ENCODE assay signal across 27 mouse cellular contexts in the genomic region with DNA sequence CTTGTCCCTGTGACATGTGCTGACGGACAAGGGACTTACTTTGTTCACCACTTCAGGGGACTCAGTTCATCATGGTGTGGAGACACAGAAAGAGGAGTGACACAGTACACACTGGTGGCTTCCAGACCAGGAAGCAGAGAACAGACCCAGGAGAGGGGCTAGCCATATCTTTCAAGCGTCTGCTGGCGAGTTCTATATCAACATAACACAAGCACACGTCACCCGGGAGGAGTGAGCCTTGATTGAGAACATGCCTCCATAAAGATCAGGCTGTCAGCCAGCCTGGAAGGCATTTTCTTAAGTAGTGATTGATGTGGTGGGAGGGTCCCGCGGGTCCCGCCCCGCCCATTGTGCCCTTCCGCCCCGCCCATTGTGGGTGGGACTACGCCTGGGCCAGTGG. TPM values are rescaled to one million over a fixed set of nuclear protein-coding genes. Genes with fewer than 3 reads are reported as not detected.
A peak's percentile ranks its signal among the peaks of the same experiment; 100 is the strongest.
DNase-seq lines count a peak whose midpoint lies in the region; ATAC-seq lines count a peak whose summit lies in the region.
"Had no signal": no experiment of that assay in that cellular context is flagged by ENCODE, and none has a peak within 500 bp of the region (broad histone marks: within the 10 kb centered on the region; RNA-seq: fewer than 3 reads in every experiment).

No protein-coding gene starts in this region.

- no peaks in the 10 kb centered on the region for H3K9me3 ChIP-seq in forebrain, embryonic 13.5 days (replicated peaks)
- no peaks in the 10 kb centered on the region for H3K9me3 ChIP-seq in forebrain, embryonic 12.5 days
- no peaks in the 10 kb centered on the region for H3K9me3 ChIP-seq in hindbrain, embryonic 10.5 days
- no peaks in the 10 kb centered on the region for H3K9me3 ChIP-seq in hindbrain, embryonic 16.5 days (ENCODE audit: control insufficient read depth, low read length)
- no peaks in the 10 kb centered on the region for H3K9me3 ChIP-seq in neural tube, embryonic 15.5 days (replicated peaks)
- no peaks in the 10 kb centered on the region for H3K9me3 ChIP-seq in neural tube, embryonic 11.5 days (ENCODE audit: control insufficient read depth, low read length)
- H3K9me3 ChIP-seq: hindbrain, embryonic 12.5 days; kidney, embryonic 15.5 days; midbrain, embryonic 12.5 days; neural tube, embryonic 13.5 days had no signal

- H3K4me3 ChIP-seq in forebrain, embryonic 13.5 days: no peak overlapping the region
- H3K4me3 ChIP-seq in forebrain, embryonic 12.5 days (replicated peaks): no peak overlapping the region
- no peak overlapping the region for H3K4me3 ChIP-seq in hindbrain, embryonic 10.5 days
- H3K4me3 ChIP-seq in hindbrain, embryonic 16.5 days (ENCODE audit: low read length): no peak overlapping the region
- H3K4me3 ChIP-seq in neural tube, embryonic 15.5 days (replicated peaks): no peak overlapping the region
- H3K4me3 ChIP-seq in neural tube, embryonic 11.5 days (ENCODE audit: low read depth, low read length): no peak overlapping the region
- H3K4me3 ChIP-seq: hindbrain, embryonic 12.5 days; kidney, embryonic 15.5 days; left cerebral cortex, adult 2 months; midbrain, embryonic 12.5 days; neural tube, embryonic 13.5 days had no signal

- 78% methylated on average over 12 of the region's 12 CpGs for WGBS in forebrain, embryonic 13.5 days
- WGBS in forebrain, embryonic 12.5 days: 77% methylated on average over 12 of the region's 12 CpGs
- WGBS in hindbrain, embryonic 10.5 days: 67% methylated on average over 12 of the region's 12 CpGs
- WGBS in hindbrain, embryonic 16.5 days: 61% methylated on average over 12 of the region's 12 CpGs
- 69% methylated on average over 12 of the region's 12 CpGs for WGBS in neural tube, embryonic 15.5 days
- 74% methylated on average over 12 of the region's 12 CpGs for WGBS in neural tube, embryonic 11.5 days

- 0 out of 2 replicates have a peak overlapping the region, but pooled peaks have one; percentile 8 for H3K27ac ChIP-seq in forebrain, embryonic 13.5 days
- H3K27ac ChIP-seq in forebrain, embryonic 12.5 days: no peak overlapping the region
- H3K27ac ChIP-seq in hindbrain, embryonic 10.5 days: no peak overlapping the region
- H3K27ac ChIP-seq in hindbrain, embryonic 16.5 days (ENCODE audit: low read depth, low read length): no peak overlapping the region
- no peak overlapping the region for H3K27ac ChIP-seq in neural tube, embryonic 15.5 days (replicated peaks)
- H3K27ac ChIP-seq in neural tube, embryonic 11.5 days (ENCODE audit: low read depth, low read length): no peak overlapping the region
- H3K27ac ChIP-seq: hindbrain, embryonic 12.5 days; kidney, embryonic 15.5 days; left cerebral cortex, adult 2 months; midbrain, embryonic 12.5 days; neural tube, embryonic 13.5 days had no signal

- H3K4me2 ChIP-seq in forebrain, embryonic 13.5 days: no peak overlapping the region
- H3K4me2 ChIP-seq in forebrain, embryonic 12.5 days: no peak overlapping the region
- H3K4me2 ChIP-seq in hindbrain, embryonic 16.5 days (ENCODE audit: low read length): no peak overlapping the region
- H3K4me2 ChIP-seq in neural tube, embryonic 15.5 days: no peak overlapping the region
- no peak overlapping the region for H3K4me2 ChIP-seq in neural tube, embryonic 11.5 days (ENCODE audit: low read depth)
- H3K4me2 ChIP-seq: hindbrain, embryonic 12.5 days; kidney, embryonic 15.5 days; liver, embryonic 11.5 days; midbrain, embryonic 12.5 days; neural tube, embryonic 13.5 days had no signal

- no peaks in the 10 kb centered on the region for H3K4me1 ChIP-seq in forebrain, embryonic 13.5 days
- no peaks in the 10 kb centered on the region for H3K4me1 ChIP-seq in forebrain, embryonic 12.5 days
- 0 out of 2 replicates have a peak, but pooled peaks cover 3% of the 10 kb centered on the region for H3K4me1 ChIP-seq in hindbrain, embryonic 10.5 days (replicated peaks)
- H3K4me1 ChIP-seq in hindbrain, embryonic 16.5 days (ENCODE audit: control insufficient read depth, insufficient read depth, low read depth, low read length): no peaks in the 10 kb centered on the region
- no peaks in the 10 kb centered on the region for H3K4me1 ChIP-seq in neural tube, embryonic 15.5 days
- H3K4me1 ChIP-seq in neural tube, embryonic 11.5 days (ENCODE audit: control insufficient read depth, insufficient read depth, low read length): no peaks in the 10 kb centered on the region
- H3K4me1 ChIP-seq: hindbrain, embryonic 12.5 days; kidney, embryonic 15.5 days; midbrain, embryonic 12.5 days; neural tube, embryonic 13.5 days had no signal

- H3K36me3 ChIP-seq in forebrain, embryonic 13.5 days (ENCODE audit: poor library complexity, severe bottlenecking): no peaks in the 10 kb centered on the region
- H3K36me3 ChIP-seq in forebrain, embryonic 12.5 days (replicated peaks): no peaks in the 10 kb centered on the region
- no peaks in the 10 kb centered on the region for H3K36me3 ChIP-seq in hindbrain, embryonic 10.5 days
- no peaks in the 10 kb centered on the region for H3K36me3 ChIP-seq in hindbrain, embryonic 16.5 days (ENCODE audit: control insufficient read depth, insufficient read depth, low read length)
- H3K36me3 ChIP-seq in neural tube, embryonic 15.5 days: no peaks in the 10 kb centered on the region
- no peaks in the 10 kb centered on the region for H3K36me3 ChIP-seq in neural tube, embryonic 11.5 days (ENCODE audit: control insufficient read depth, insufficient read depth, low read length)
- H3K36me3 ChIP-seq: hindbrain, embryonic 12.5 days; kidney, embryonic 15.5 days; midbrain, embryonic 12.5 days; neural tube, embryonic 13.5 days had no signal

- H3K9ac ChIP-seq in forebrain, embryonic 13.5 days: no peak overlapping the region
- no peak overlapping the region for H3K9ac ChIP-seq in forebrain, embryonic 12.5 days
- H3K9ac ChIP-seq in hindbrain, embryonic 16.5 days (ENCODE audit: low read depth, low read length): no peak overlapping the region
- no peak overlapping the region for H3K9ac ChIP-seq in neural tube, embryonic 15.5 days (replicated peaks)
- no peak overlapping the region for H3K9ac ChIP-seq in neural tube, embryonic 11.5 days (ENCODE audit: low read length)
- H3K9ac ChIP-seq: hindbrain, embryonic 12.5 days; kidney, embryonic 15.5 days; midbrain, embryonic 12.5 days; neural tube, embryonic 13.5 days had no signal

- DNase-seq in hindbrain, embryonic 10.5 days (ENCODE audit: low spot score): peak; percentile 27
- peak; percentile 19 for DNase-seq in neural tube, embryonic 10.5 days (ENCODE audit: extremely low spot score, low spot score)
- DNase-seq in neural tube, embryonic 11.5 days (ENCODE audit: low spot score): peak; percentile 19
- DNase-seq in Muller cell, postnatal 12 days (ENCODE audit: inconsistent ontology term): no peak
- DNase-seq: adrenal gland, adult 8-10 months; cerebellum, adult 9-11 months; gastrocnemius, postnatal 10 days; heart, adult 18-20 months; kidney, postnatal 4 days; layer of hippocampus, adult 9-11 months; left cerebral cortex, postnatal 4 days; lung, adult 18-20 months had no signal

- no peak for ATAC-seq in forebrain, embryonic 13.5 days
- ATAC-seq in forebrain, embryonic 12.5 days (ENCODE audit: low FRiP score): no peak
- ATAC-seq in hindbrain, embryonic 16.5 days: no peak
- ATAC-seq in neural tube, embryonic 15.5 days (ENCODE audit: low FRiP score): no peak
- no peak for ATAC-seq in neural tube, embryonic 11.5 days (ENCODE audit: insufficient read depth, low FRiP score, low TSS enrichment)

- H3K27me3 ChIP-seq in forebrain, embryonic 13.5 days: no peaks in the 10 kb centered on the region
- H3K27me3 ChIP-seq in forebrain, embryonic 12.5 days: no peaks in the 10 kb centered on the region
- no peaks in the 10 kb centered on the region for H3K27me3 ChIP-seq in hindbrain, embryonic 10.5 days (ENCODE audit: insufficient read depth, poor library complexity, severe bottlenecking)
- no peaks in the 10 kb centered on the region for H3K27me3 ChIP-seq in hindbrain, embryonic 16.5 days (replicated peaks; ENCODE audit: control insufficient read depth, insufficient read depth, low read length)
- H3K27me3 ChIP-seq in neural tube, embryonic 15.5 days (replicated peaks): no peaks in the 10 kb centered on the region
- H3K27me3 ChIP-seq in neural tube, embryonic 11.5 days (ENCODE audit: control insufficient read depth, insufficient read depth, low read length): no peaks in the 10 kb centered on the region
- H3K27me3 ChIP-seq: hindbrain, embryonic 12.5 days; kidney, embryonic 15.5 days; midbrain, embryonic 12.5 days; neural tube, embryonic 13.5 days had no signal

RNA-seq across cellular contexts. Expression of gene 4933402N03Rik, which starts 16.1 kb away (rescaled TPM):
- polyA plus RNA-seq in forebrain, embryonic 13.5 days (2015; fragmentation: Nextera tagmentation; extraction: Ambion mirVana): not detected in 2 replicates
- not detected in 2 replicates for polyA plus RNA-seq in forebrain, embryonic 12.5 days (2016; fragmentation: Nextera tagmentation; extraction: Ambion mirVana)
- polyA plus RNA-seq in hindbrain, embryonic 10.5 days (2016; fragmentation: Nextera tagmentation; extraction: Ambion mirVana): not detected in 2 replicates
- not detected in 2 replicates for polyA plus RNA-seq in hindbrain, embryonic 16.5 days (2015; fragmentation: Nextera tagmentation; extraction: Ambion mirVana)
- polyA plus RNA-seq in neural tube, embryonic 15.5 days (2015; fragmentation: Nextera tagmentation; extraction: Ambion mirVana): not detected in 2 replicates
- polyA plus RNA-seq in neural tube, embryonic 11.5 days (2014; fragmentation: Nextera tagmentation; extraction: Ambion mirVana): not detected in 2 replicates
- polyA plus RNA-seq: forebrain, embryonic 11.5 days; frontal cortex, adult 2 months; hindbrain, embryonic 12.5 days; intestine, embryonic 14.5 days; kidney, embryonic 15.5 days; liver, embryonic 11.5 days; midbrain, embryonic 12.5 days; neural tube, embryonic 13.5 days; thymus, postnatal 0 days; urinary bladder, adult 2 months had no signal

RNA-seq across cellular contexts. Expression of gene 5430419D17Rik, which starts 44.2 kb away (rescaled TPM):
- not detected in 2 replicates for polyA plus RNA-seq in forebrain, embryonic 13.5 days (2015; fragmentation: Nextera tagmentation; extraction: Ambion mirVana)
- not detected in 2 replicates for polyA plus RNA-seq in forebrain, embryonic 12.5 days (2016; fragmentation: Nextera tagmentation; extraction: Ambion mirVana)
- 0.02 TPM in 1 of 2 replicates, not detected in the other for polyA plus RNA-seq in hindbrain, embryonic 10.5 days (2016; fragmentation: Nextera tagmentation; extraction: Ambion mirVana)
- 0.03 TPM in 1 of 2 replicates, not detected in the other for polyA plus RNA-seq in hindbrain, embryonic 16.5 days (2015; fragmentation: Nextera tagmentation; extraction: Ambion mirVana)
- not detected in 2 replicates for polyA plus RNA-seq in neural tube, embryonic 15.5 days (2015; fragmentation: Nextera tagmentation; extraction: Ambion mirVana)
- not detected in 2 replicates for polyA plus RNA-seq in neural tube, embryonic 11.5 days (2014; fragmentation: Nextera tagmentation; extraction: Ambion mirVana)
- polyA plus RNA-seq: forebrain, embryonic 11.5 days; hindbrain, embryonic 12.5 days; intestine, embryonic 14.5 days; kidney, embryonic 15.5 days; liver, embryonic 11.5 days; midbrain, embryonic 12.5 days; neural tube, embryonic 13.5 days; urinary bladder, adult 2 months had no signal
